Mouse (Mus musculus) midbrain, embryonic 11.5 days (tissue): ENCODE results near the gene Ano2. TPM values are rescaled to one million over a fixed set of nuclear protein-coding genes. Genes with fewer than 3 reads are reported as not detected.

Experiments used
- polyA plus RNA-seq: library from polyadenylated mRNA; unstranded; fragments of >200 nt; fragmentation: Nextera tagmentation; extraction: Ambion mirVana; gene quantifications from 2 replicates; pipeline ENCODE4 v1.2.1, GENCODE M21; 2014

The Ano2 gene
- polyA plus RNA-seq, 1 experiment from 2014 or later: 0.31 TPM

Other genes starting within 250 kb of the Ano2 start
- gene Cd9, start 195.6 kb upstream of the Ano2 start, polyA plus RNA-seq: 34.7 and 40.9 TPM in 2 replicates
- 13.9 and 15.8 TPM in 2 replicates for gene Vwf, start 143.6 kb upstream of the Ano2 start, polyA plus RNA-seq